Mouse (Mus musculus) limb, embryonic 10.5 days (tissue): ENCODE data around the gene Ubqln4. TPM values are rescaled to one million over a fixed set of nuclear protein-coding genes. Genes with fewer than 3 reads are reported as not detected.

Experiments
- DNase-seq: peaks from one replicate; pipeline ENCODE4 v3.0.0-alpha.2; 2017; ENCODE audit warnings: low spot score
- H3K27ac ChIP-seq: fragments of 300-500 bp; sonication (generic); 2 replicates; pipeline ENCODE4 v1.5.1; 2016; ENCODE audit warnings: mild to moderate bottlenecking
- H3K27me3 ChIP-seq: fragments of 300-500 bp; sonication (generic); 2 replicates; pipeline ENCODE4 v1.6.1; 2016; ENCODE audit warnings: low read depth, mild to moderate bottlenecking; ENCODE audit not compliant: poor library complexity, severe bottlenecking
- H3K36me3 ChIP-seq: fragments of 300-500 bp; sonication (generic); 2 replicates; pipeline ENCODE4 v1.6.1; 2016; ENCODE audit warnings: mild to moderate bottlenecking, moderate library complexity
- H3K4me1 ChIP-seq: fragments of 300-500 bp; sonication (generic); 2 replicates; pipeline ENCODE4 v1.6.1; 2016
- H3K4me3 ChIP-seq: fragments of 300-500 bp; sonication (generic); 2 replicates; pipeline ENCODE4 v1.5.1; 2016; ENCODE audit warnings: mild to moderate bottlenecking, moderate library complexity
- H3K9me3 ChIP-seq: fragments of 300-500 bp; sonication (generic); replicated peaks from 2 replicates; pipeline ENCODE4 v1.6.1; 2016; ENCODE audit warnings: mild to moderate bottlenecking
- whole genome bisulfite sequencing: fragments of 180-500 bp; shearing (Covaris S2); methylation state at CpG from one replicate; pipeline ENCODE4 v1.1.7; 2016; 5-methylcytosine and 5-hydroxymethylcytosine counted together
- microRNA counts: library from miRNA; unstranded; fragments of <30 nt; microRNA quantifications from one replicate; lab custom pipeline; 2017
- microRNA-seq: library from miRNA; unstranded; fragments of <30 nt; microRNA quantifications from one replicate; pipeline ENCODE4, GENCODE M21; 2017
- polyA plus RNA-seq: library from polyadenylated mRNA; unstranded; fragments of >200 nt; fragmentation: Nextera tagmentation; extraction: Ambion mirVana; gene quantifications from 2 replicates; pipeline ENCODE4 v1.2.1, GENCODE M21; 2016

The Ubqln4 gene
- polyA plus RNA-seq, 1 experiment from 2014 or later = 79.5 TPM

DNA sequence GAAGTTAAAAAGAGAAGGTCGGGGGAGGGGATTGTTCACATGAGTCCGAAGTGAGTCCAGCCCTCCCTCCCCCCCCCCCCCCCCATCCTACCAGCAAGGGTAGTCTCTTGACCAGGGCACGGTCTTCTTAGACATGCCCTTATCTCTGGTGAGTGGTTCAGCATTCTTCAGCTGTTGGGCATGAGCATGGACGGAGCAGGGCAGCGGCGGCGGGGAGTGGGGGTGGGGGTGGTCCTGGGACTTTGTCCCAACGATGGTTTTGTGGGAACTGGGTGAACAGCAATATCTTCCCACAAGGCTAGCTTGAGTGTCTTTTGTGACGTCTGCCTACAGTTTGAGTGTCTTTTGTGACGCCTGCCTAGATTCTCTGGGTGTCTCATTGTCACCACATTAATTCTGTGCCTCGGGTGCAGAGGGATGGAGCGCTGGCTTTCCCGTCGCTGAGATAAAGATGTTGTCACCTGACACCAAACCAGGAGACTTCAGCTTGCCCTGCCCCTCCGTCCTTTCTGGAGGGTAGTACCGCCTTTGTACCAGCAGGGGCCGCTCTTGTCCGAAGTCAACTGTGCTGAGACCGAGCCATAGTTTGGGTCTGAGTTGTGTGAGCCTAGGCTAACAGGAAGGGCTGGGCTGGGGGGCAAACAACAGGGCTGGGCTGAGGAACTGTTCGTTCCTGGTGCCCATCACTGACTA is 53.7 kb downstream of the Ubqln4 start:
- WGBS = 0% methylated on average over 20 of the region's 20 CpGs
- H3K9me3 ChIP-seq = no peaks in the 10 kb centered on the region
- H3K27me3 ChIP-seq = no peaks in the 10 kb centered on the region
- H3K36me3 ChIP-seq = no peaks in the 10 kb centered on the region
- H3K4me3 ChIP-seq = peak overlapping the region; percentile 50
- DNase-seq = peak; percentile 95
- peak overlapping the region; percentile 75 for H3K27ac ChIP-seq
- H3K4me1 ChIP-seq = peaks cover 29% of the 10 kb centered on the region

GRCm38 (mm10) chr3:88607758-88608138 is 54.2 kb downstream of the Ubqln4 start:
- no peaks in the 10 kb centered on the region for H3K27me3 ChIP-seq
- no peaks in the 10 kb centered on the region for H3K36me3 ChIP-seq
- DNase-seq = no peak
- H3K4me3 ChIP-seq = peak overlapping the region; percentile 50
- H3K4me1 ChIP-seq = peaks cover 29% of the 10 kb centered on the region
- H3K27ac ChIP-seq = peak overlapping the region; percentile 75
- H3K9me3 ChIP-seq = no peaks in the 10 kb centered on the region
- WGBS = 33% methylated on average over 10 of the region's 10 CpGs

DNA sequence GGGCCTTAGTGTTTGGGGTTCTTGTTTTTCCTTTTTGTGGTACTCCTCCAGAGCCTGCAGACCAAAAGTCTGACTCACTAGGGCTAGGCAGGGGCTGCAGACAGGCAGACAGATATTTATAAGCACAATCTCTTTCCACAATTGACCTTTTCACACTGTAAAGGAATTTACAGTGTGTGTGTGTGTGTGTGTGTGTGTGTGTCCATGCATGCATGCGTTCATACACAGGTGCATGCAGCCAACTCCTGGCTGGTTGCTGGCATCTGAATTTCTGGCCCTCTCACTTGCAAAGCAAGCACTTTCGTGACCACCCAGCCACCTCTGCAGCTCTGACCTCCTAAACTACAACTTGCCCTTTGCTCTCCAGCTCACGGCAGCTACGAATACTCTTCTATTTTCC is 55.5 kb downstream of the Ubqln4 start:
- no peaks in the 10 kb centered on the region for H3K9me3 ChIP-seq
- H3K4me3 ChIP-seq = no peak overlapping the region
- H3K27me3 ChIP-seq = no peaks in the 10 kb centered on the region
- H3K4me1 ChIP-seq = peaks cover 23% of the 10 kb centered on the region
- no peak overlapping the region for H3K27ac ChIP-seq
- DNase-seq = no peak
- H3K36me3 ChIP-seq = no peaks in the 10 kb centered on the region
- 75% methylated on average over 4 of the region's 4 CpGs for WGBS

GRCm38 (mm10) chr3:88614418-88614817 is 60.9 kb downstream of the Ubqln4 start:
- no peaks in the 10 kb centered on the region for H3K36me3 ChIP-seq
- no peak for DNase-seq
- H3K9me3 ChIP-seq = no peaks in the 10 kb centered on the region
- H3K27ac ChIP-seq = no peak overlapping the region
- peaks cover 14% of the 10 kb centered on the region for H3K4me1 ChIP-seq
- peaks cover 30% of the 10 kb centered on the region for H3K27me3 ChIP-seq
- WGBS = 76% methylated on average over 8 of the region's 8 CpGs
- H3K4me3 ChIP-seq = no peak overlapping the region

DNA sequence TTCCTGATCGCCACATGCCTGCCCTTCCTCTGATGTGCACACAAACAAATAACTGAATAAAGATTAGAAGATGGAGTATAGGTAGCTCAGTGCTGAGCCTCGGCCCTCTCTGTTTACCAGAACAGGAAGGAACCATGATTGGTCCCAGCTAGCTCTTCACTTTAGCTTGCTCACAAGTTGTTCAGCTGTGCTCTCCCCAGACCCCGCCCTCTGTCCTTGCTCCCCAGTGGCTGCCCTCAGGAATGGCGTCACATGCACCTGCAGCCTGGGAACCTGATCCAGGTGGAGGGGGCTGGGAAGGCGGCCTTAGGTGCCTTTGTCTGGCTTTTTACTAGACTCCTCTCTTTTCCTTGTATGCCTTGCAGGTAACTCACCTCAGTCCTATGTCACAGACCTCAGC is 61.6 kb downstream of the Ubqln4 start:
- Histone ChIP-seq H3K27me3 (peaks cover 30% of the 10 kb centered on the region), H3K4me3 (no peak overlapping the region), H3K27ac (peak overlapping the region; percentile 10; the same call in 1 of the 2 replicates), H3K9me3 (no peaks in the 10 kb centered on the region), H3K4me1 (peaks cover 19% of the 10 kb centered on the region), H3K36me3 (no peaks in the 10 kb centered on the region)
- DNase-seq = no peak
- 58% methylated on average over 5 of the region's 5 CpGs for WGBS

DNA sequence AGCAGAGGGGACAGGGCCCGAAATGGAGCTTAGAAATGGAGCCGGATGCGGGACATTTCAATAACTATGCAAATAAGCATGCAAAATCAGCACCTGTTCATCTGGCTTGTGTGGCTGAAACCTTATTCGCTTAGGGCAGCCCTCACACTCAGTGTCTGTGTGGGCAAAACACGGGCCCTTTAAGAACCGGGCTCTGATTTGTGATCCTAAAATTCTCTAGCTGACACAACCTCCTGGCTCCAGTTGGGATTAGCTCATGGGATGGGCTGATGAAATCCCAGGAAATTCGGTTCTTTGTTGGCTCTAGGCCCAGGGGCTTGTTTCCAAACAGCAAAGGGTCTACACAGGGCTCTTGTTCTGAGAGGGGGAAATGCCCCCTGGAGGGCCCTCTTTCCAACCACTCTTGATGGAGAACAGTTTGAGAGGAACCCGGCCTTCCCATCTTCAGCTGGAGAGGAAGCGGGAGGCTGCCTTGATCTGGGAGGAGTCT is 62.4 kb downstream of the Ubqln4 start:
- no peaks in the 10 kb centered on the region for H3K9me3 ChIP-seq
- WGBS = 59% methylated on average over 9 of the region's 9 CpGs

DNA sequence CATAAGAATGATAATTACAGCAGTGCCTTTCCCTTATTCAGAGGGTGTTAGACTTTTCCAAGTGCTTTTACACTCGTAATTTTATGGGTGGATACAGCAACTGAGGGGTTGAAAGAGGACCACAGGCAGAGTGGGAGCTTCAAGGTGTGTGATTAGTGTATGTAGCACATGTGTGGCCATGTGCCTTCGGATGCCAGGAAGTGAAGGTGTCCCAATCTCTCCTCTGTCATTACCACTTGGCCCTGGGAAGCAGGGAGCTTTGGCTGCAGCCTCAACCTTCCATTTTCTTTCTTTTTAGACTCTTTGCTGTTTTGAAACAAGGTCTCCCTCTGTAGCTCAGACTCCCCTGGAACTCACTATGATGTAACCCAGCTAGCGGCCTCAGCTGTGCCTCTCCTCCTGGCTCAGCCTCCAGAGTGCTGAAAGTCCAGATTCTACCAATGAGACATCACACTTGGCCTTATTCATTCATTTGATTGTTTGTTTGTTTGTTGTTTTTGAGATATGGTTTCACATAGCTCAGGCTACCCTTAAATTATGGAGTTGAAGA is 63.5 kb downstream of the Ubqln4 start:
- Histone ChIP-seq H3K27me3 (peaks cover 30% of the 10 kb centered on the region), H3K4me3 (no peak overlapping the region), H3K9me3 (no peaks in the 10 kb centered on the region), H3K4me1 (peaks cover 30% of the 10 kb centered on the region), H3K36me3 (no peaks in the 10 kb centered on the region), H3K27ac (no peak overlapping the region)
- WGBS = 77% methylated on average over 3 of the region's 3 CpGs
- no peak for DNase-seq

More for the DNA sequence above, 62.4 kb downstream of the Ubqln4 start:
- no peak for DNase-seq
- Histone ChIP-seq H3K36me3 (no peaks in the 10 kb centered on the region), H3K27ac (no peak overlapping the region), H3K4me1 (peaks cover 28% of the 10 kb centered on the region), H3K27me3 (peaks cover 30% of the 10 kb centered on the region), H3K4me3 (no peak overlapping the region)

GRCm38 (mm10) chr3:88618074-88618871 is 64.7 kb downstream of the Ubqln4 start:
- Histone ChIP-seq H3K9me3 (no peaks in the 10 kb centered on the region), H3K27me3 (peaks cover 30% of the 10 kb centered on the region), H3K36me3 (no peaks in the 10 kb centered on the region), H3K27ac (peak overlapping the region; percentile 25; the same call in 1 of the 2 replicates), H3K4me1 (peaks cover 39% of the 10 kb centered on the region), H3K4me3 (no peak overlapping the region)
- WGBS = 63% methylated on average over 8 of the region's 8 CpGs
- DNase-seq = no peak

MicroRNA genes within 50 kb of the gene (microRNA counts, 519-probe panel; counts per million panel counts)
- microRNA mmu-miR-1905 (lab: Ali Mortazavi, UCI) = 684 counts per million, percentile 72 among the panel's probes with 10 or more counts

Small RNAs within 50 kb of the gene (microRNA-seq; reads per million reads assigned to microRNA genes)
- gene Mir1905 = not detected

Other genes starting within 250 kb of the Ubqln4 start
- gene Glmp, start 228.7 kb upstream of the Ubqln4 start, polyA plus RNA-seq = 138 and 142 TPM in 2 replicates
- 2.9 and 3.3 TPM in 2 replicates for gene Tmem79, start 217.6 kb upstream of the Ubqln4 start, polyA plus RNA-seq
- gene Smg5, start 217.5 kb upstream of the Ubqln4 start, polyA plus RNA-seq = 94.1 and 94.8 TPM in 2 replicates
- gene Paqr6, start 189.2 kb upstream of the Ubqln4 start, polyA plus RNA-seq = 0.83 and 1.6 TPM in 2 replicates
- 0.09 and 0.11 TPM in 2 replicates for gene Bglap3, start 181.0 kb upstream of the Ubqln4 start, polyA plus RNA-seq
- not detected in 2 replicates for gene Bglap2, start 175.1 kb upstream of the Ubqln4 start, polyA plus RNA-seq
- 0.79 TPM in 1 of 2 replicates, not detected in the other for gene Bglap, start 169.3 kb upstream of the Ubqln4 start, polyA plus RNA-seq
- gene Pmf1, start 143.4 kb upstream of the Ubqln4 start, polyA plus RNA-seq = 197 and 220 TPM in 2 replicates
- 16.7 and 18.0 TPM in 2 replicates for gene Slc25a44, start 128.6 kb upstream of the Ubqln4 start, polyA plus RNA-seq
- gene Sema4a, start 92.6 kb upstream of the Ubqln4 start, polyA plus RNA-seq = 4.7 and 6.7 TPM in 2 replicates
- gene Lmna, start 43.8 kb upstream of the Ubqln4 start, polyA plus RNA-seq = 9.2 and 14.5 TPM in 2 replicates
- 28.9 and 34.8 TPM in 2 replicates for gene Mex3a, start 21.4 kb upstream of the Ubqln4 start, polyA plus RNA-seq
- 1.7 and 3.7 TPM in 2 replicates for gene Rab25, start 5.5 kb upstream of the Ubqln4 start, polyA plus RNA-seq
- 151 and 159 TPM in 2 replicates for gene Lamtor2, start 684 bp upstream of the Ubqln4 start, polyA plus RNA-seq
- gene Ssr2, start 22.1 kb downstream of the Ubqln4 start, polyA plus RNA-seq = 199 and 202 TPM in 2 replicates
- 103 and 119 TPM in 2 replicates for gene Arhgef2, start 52.2 kb downstream of the Ubqln4 start, polyA plus RNA-seq
- not detected in 2 replicates for gene Rxfp4, start 99.4 kb downstream of the Ubqln4 start, polyA plus RNA-seq
- 103 and 111 TPM in 2 replicates for gene Khdc4, start 132.0 kb downstream of the Ubqln4 start, polyA plus RNA-seq
- gene Rit1, start 163.1 kb downstream of the Ubqln4 start, polyA plus RNA-seq = 26.8 and 28.4 TPM in 2 replicates
- 15.1 and 28.1 TPM in 2 replicates for gene Syt11, start 221.4 kb downstream of the Ubqln4 start, polyA plus RNA-seq